ENCODE assay signal across 8 mouse cellular contexts in genomic region chr3:131491361-131491925, GRCm38 (mm10). TPM values are rescaled to one million over a fixed set of nuclear protein-coding genes. Genes with fewer than 3 reads are reported as not detected.
DNase-seq lines count a peak whose midpoint lies in the region; ATAC-seq and TF ChIP-seq lines count a peak whose summit lies in the region.

TSS of gene Sgms2 (minus strand) at chr3:131491411.

- WGBS in kidney, postnatal 0 days, result 76% methylated on average over 2 of the region's 2 CpGs
- WGBS in embryonic facial prominence, embryonic 14.5 days, result 78% methylated on average over 2 of the region's 2 CpGs
- 87% methylated on average over 2 of the region's 2 CpGs for WGBS in intestine, postnatal 0 days
- 90% methylated on average over 2 of the region's 2 CpGs for WGBS in neural tube, embryonic 13.5 days

- no peak for TF ChIP-seq CTCF in kidney, postnatal 0 days (IDR thresholded peaks at IDR 0.05; ENCODE audit: low read depth)
- no peak for TF ChIP-seq CTCF in intestine, postnatal 0 days (IDR thresholded peaks at IDR 0.05; ENCODE audit: low read depth)

- peak within 1 kb of the TSS; percentile 77 for H3K4me3 ChIP-seq in kidney, postnatal 0 days (replicated peaks; ENCODE audit: low read depth, low read length)
- peak within 1 kb of the TSS; percentile 76 for H3K4me3 ChIP-seq in embryonic facial prominence, embryonic 14.5 days (ENCODE audit: low read depth, low read length)
- H3K4me3 ChIP-seq in intestine, postnatal 0 days (ENCODE audit: low read depth, low read length), result peak within 1 kb of the TSS; percentile 59
- peak within 1 kb of the TSS; percentile 72 for H3K4me3 ChIP-seq in neural tube, embryonic 13.5 days

- no peaks in the 10 kb centered on the region for H3K27me3 ChIP-seq in kidney, postnatal 0 days (ENCODE audit: insufficient read depth, low read length)
- peaks cover 31% of the 10 kb centered on the region for H3K27me3 ChIP-seq in embryonic facial prominence, embryonic 14.5 days (replicated peaks; ENCODE audit: control insufficient read depth, insufficient read depth, low read length)
- H3K27me3 ChIP-seq in intestine, postnatal 0 days (replicated peaks; ENCODE audit: control insufficient read depth, insufficient read depth, low read length), result no peaks in the 10 kb centered on the region
- peaks cover 96% of the 10 kb centered on the region for H3K27me3 ChIP-seq in neural tube, embryonic 13.5 days

- H3K27ac ChIP-seq in kidney, postnatal 0 days, result peak within 1 kb of the TSS; percentile 91
- peak within 1 kb of the TSS; percentile 63 for H3K27ac ChIP-seq in embryonic facial prominence, embryonic 14.5 days (replicated peaks; ENCODE audit: low read depth, low read length)
- peak within 1 kb of the TSS; percentile 96 for H3K27ac ChIP-seq in intestine, postnatal 0 days (ENCODE audit: low read depth, low read length)
- H3K27ac ChIP-seq in neural tube, embryonic 13.5 days (replicated peaks), result no peak within 1 kb of the TSS

- peak within 1 kb of the TSS; percentile 90 for H3K4me2 ChIP-seq in kidney, postnatal 0 days (ENCODE audit: low read length)
- H3K4me2 ChIP-seq in embryonic facial prominence, embryonic 14.5 days (ENCODE audit: low read depth, low read length), result peak within 1 kb of the TSS; percentile 93
- H3K4me2 ChIP-seq in intestine, postnatal 0 days (replicated peaks; ENCODE audit: low read depth), result peak within 1 kb of the TSS; percentile 87
- peak within 1 kb of the TSS; percentile 97 for H3K4me2 ChIP-seq in neural tube, embryonic 13.5 days

- no peak for DNase-seq in kidney, postnatal 0 days (ENCODE audit: low spot score)
- DNase-seq in kidney, adult 18-20 months, result no peak
- DNase-seq in embryonic facial prominence, embryonic 14.5 days (ENCODE audit: low spot score), result no peak
- DNase-seq in spleen, postnatal 36 days (ENCODE audit: low spot score in 2 of 2), result no peak
- DNase-seq in layer of hippocampus, adult 11-12 months (ENCODE audit: low spot score), result no peak

- ATAC-seq in kidney, postnatal 0 days (replicated peaks; ENCODE audit: low FRiP score, low read depth), result no peak
- no peak for ATAC-seq in embryonic facial prominence, embryonic 14.5 days (ENCODE audit: low read depth)
- ATAC-seq in intestine, postnatal 0 days, result no peak
- no peak for ATAC-seq in neural tube, embryonic 13.5 days (ENCODE audit: low read depth)
- no peak for ATAC-seq in activated CD4-positive, CD25-positive, alpha-beta regulatory T cell, adult 4 months

- peak within 1 kb of the TSS; percentile 81 for H3K9ac ChIP-seq in kidney, postnatal 0 days (ENCODE audit: low read depth, low read length)
- peak within 1 kb of the TSS; percentile 76 for H3K9ac ChIP-seq in embryonic facial prominence, embryonic 14.5 days (ENCODE audit: low read depth, low read length)
- H3K9ac ChIP-seq in intestine, postnatal 0 days (ENCODE audit: low read depth, low read length), result peak within 1 kb of the TSS; percentile 85
- H3K9ac ChIP-seq in neural tube, embryonic 13.5 days, result peak within 1 kb of the TSS; percentile 74

- peaks cover 11% of the 10 kb centered on the region; the same call in 1 of the 2 replicates for H3K4me1 ChIP-seq in kidney, postnatal 0 days (replicated peaks; ENCODE audit: insufficient read depth, low read length)
- H3K4me1 ChIP-seq in embryonic facial prominence, embryonic 14.5 days (ENCODE audit: control insufficient read depth, insufficient read depth, low read length), result 0 out of 2 replicates have a peak, but pooled peaks cover 12% of the 10 kb centered on the region
- no peaks in the 10 kb centered on the region for H3K4me1 ChIP-seq in intestine, postnatal 0 days (replicated peaks; ENCODE audit: control insufficient read depth, insufficient read depth, low read length)
- H3K4me1 ChIP-seq in neural tube, embryonic 13.5 days (replicated peaks), result peaks cover 13% of the 10 kb centered on the region

- no peaks in the 10 kb centered on the region for H3K36me3 ChIP-seq in kidney, postnatal 0 days (ENCODE audit: insufficient read depth, low read length)
- no peaks in the 10 kb centered on the region for H3K36me3 ChIP-seq in embryonic facial prominence, embryonic 14.5 days (ENCODE audit: control insufficient read depth, insufficient read depth, low read length)
- no peaks in the 10 kb centered on the region for H3K36me3 ChIP-seq in intestine, postnatal 0 days (ENCODE audit: control insufficient read depth, insufficient read depth)
- no peaks in the 10 kb centered on the region for H3K36me3 ChIP-seq in neural tube, embryonic 13.5 days

- no peaks in the 10 kb centered on the region for H3K9me3 ChIP-seq in kidney, postnatal 0 days (replicated peaks; ENCODE audit: low read length)
- H3K9me3 ChIP-seq in embryonic facial prominence, embryonic 14.5 days (ENCODE audit: control insufficient read depth, low read length), result no peaks in the 10 kb centered on the region
- H3K9me3 ChIP-seq in intestine, postnatal 0 days (ENCODE audit: control insufficient read depth), result no peaks in the 10 kb centered on the region
- H3K9me3 ChIP-seq in neural tube, embryonic 13.5 days, result no peaks in the 10 kb centered on the region

RNA-seq across cellular contexts. Expression of gene Sgms2, which starts in this region (rescaled TPM):
- polyA plus RNA-seq in kidney, postnatal 0 days (2015; fragmentation: Nextera tagmentation; extraction: Ambion mirVana), result 24.2 and 25.4 TPM in 2 replicates
- polyA plus RNA-seq in embryonic facial prominence, embryonic 14.5 days (2014; fragmentation: Nextera tagmentation; extraction: Ambion mirVana), result 20.8 and 34.6 TPM in 2 replicates
- polyA plus RNA-seq in intestine, postnatal 0 days (2015; fragmentation: Nextera tagmentation; extraction: Ambion mirVana), result 37.9 and 39.1 TPM in 2 replicates
- 0.85 and 1.1 TPM in 2 replicates for polyA plus RNA-seq in neural tube, embryonic 13.5 days (2015; fragmentation: Nextera tagmentation; extraction: Ambion mirVana)
- not detected for polyA plus RNA-seq in activated CD4-positive, CD25-positive, alpha-beta regulatory T cell, adult 4 months (2017; shearing (Covaris generic))

Comparison
In these comparisons a context has a peak if more than half of its experiments do, and no peak if none do; other contexts are left out.
1. RNA of gene Sgms2 (polyA plus RNA-seq): 37.9 to 39.1 TPM in intestine, postnatal 0 days, 20.8 to 34.6 TPM in embryonic facial prominence, embryonic 14.5 days and 24.2 to 25.4 TPM in kidney, postnatal 0 days; 0.85 to 1.1 TPM in neural tube, embryonic 13.5 days and not detected in activated CD4-positive, CD25-positive, alpha-beta regulatory T cell, adult 4 months; every median in the first group is over 10 times any median in the second.
2. Peak in every context shown above with its lines, with median percentiles within 50 percentile points of each other: H3K4me2 ChIP-seq, H3K4me3 ChIP-seq and H3K9ac ChIP-seq.